Mouse (Mus musculus): ENCODE results near the gene Ralgps1.

- no peak for TF ChIP-seq CTCF (IDR thresholded peaks at IDR 0.05; ENCODE audit: insufficient read depth, low read length)
- no peak for TF ChIP-seq POLR2A (IDR thresholded peaks at IDR 0.05; ENCODE audit: borderline replicate concordance, extremely low read depth, low read depth, low read length)
These were observed 280.4 kb downstream of the Ralgps1 start for GRCm38 (mm10) chr2:33090620-33091520.

Data from lung, adult 2 months (tissue).